Mouse (Mus musculus): ENCODE data around the gene C1ra.

DNA sequence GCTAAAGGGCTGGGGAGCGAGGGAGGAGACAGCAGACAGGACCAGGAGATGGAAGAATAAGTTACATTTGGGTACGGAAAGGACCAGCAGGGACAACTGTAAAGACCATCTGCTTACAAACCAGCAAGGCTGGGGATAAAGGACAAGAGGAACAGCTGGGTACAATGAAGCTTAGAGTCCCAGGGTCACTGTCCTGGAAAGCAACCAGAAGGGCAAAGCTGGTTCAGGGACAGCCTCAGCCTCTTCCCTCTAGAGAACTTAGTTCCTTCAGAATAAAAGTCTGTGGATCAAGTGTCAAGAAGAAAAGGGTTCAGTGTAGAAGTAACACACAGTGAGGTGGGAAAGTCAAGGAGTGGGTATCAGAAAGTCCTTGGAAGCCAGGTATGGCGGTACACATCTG lies 41.1 kb upstream of the C1ra start:
- TF ChIP-seq POLR2A (IDR thresholded peaks at IDR 0.05; ENCODE audit: borderline replicate concordance, control insufficient read depth, low read depth, low read length) (no peak), CTCF (IDR thresholded peaks at IDR 0.05; ENCODE audit: control insufficient read depth, insufficient read depth, low read length) (no peak)
